Mouse (Mus musculus) olfactory bulb, adult 2 months (tissue): Measurements from ENCODE around the gene Kcna1.

Experiments
- CTCF ChIP-seq: fragments of 200-500 bp; IDR thresholded peaks from 2 replicates; pipeline ENCODE4 v1.5.1; 2012; ENCODE audit warnings: low read depth, mild to moderate bottlenecking, low read length, moderate library complexity; ENCODE audit not compliant: insufficient read depth
- POLR2A ChIP-seq: fragments of 200-500 bp; IDR thresholded peaks from 2 replicates; pipeline ENCODE4 v1.6.1; 2012; ENCODE audit warnings: mild to moderate bottlenecking, low read depth, low read length, moderate library complexity; ENCODE audit not compliant: insufficient read depth

- no peak for TF ChIP-seq CTCF
- no peak for TF ChIP-seq POLR2A
Measured at GRCm38 (mm10) chr6:126594365-126594764, 51.8 kb downstream of the Kcna1 start.
